Mouse (Mus musculus) heart, embryonic 13.5 days (tissue): Measurements from ENCODE around the gene Farp1. TPM values are rescaled to one million over a fixed set of nuclear protein-coding genes. Genes with fewer than 3 reads are reported as not detected.

Source experiments
- ATAC-seq: fragments of 200-750 bp; cut with Nextera tagmentation; 2 replicates; pipeline ENCODE4 v1.8.0; 2017; ENCODE audit warnings: moderate TSS enrichment; ENCODE audit not compliant: insufficient number of reproducible peaks, low FRiP score, low TSS enrichment; ENCODE audit errors: extremely low read depth
- H3K27ac ChIP-seq: fragments of 300-500 bp; sonication (generic); replicated peaks from 2 replicates; pipeline ENCODE4 v1.5.1; 2015; ENCODE audit warnings: moderate library complexity, mild to moderate bottlenecking, inconsistent platforms
- H3K27me3 ChIP-seq: fragments of 300-500 bp; sonication (generic); replicated peaks from 2 replicates; pipeline ENCODE4 v1.6.1; 2015; ENCODE audit warnings: mild to moderate bottlenecking, inconsistent platforms
- H3K36me3 ChIP-seq: fragments of 300-500 bp; sonication (generic); 2 replicates; pipeline ENCODE4 v1.6.1; 2015; ENCODE audit warnings: mild to moderate bottlenecking, inconsistent platforms
- H3K4me1 ChIP-seq: fragments of 300-500 bp; sonication (generic); 2 replicates; pipeline ENCODE4 v1.6.1; 2015; ENCODE audit warnings: inconsistent platforms
- H3K4me2 ChIP-seq: fragments of 300-500 bp; sonication (generic); 2 replicates; pipeline ENCODE4 v1.6.1; 2015; ENCODE audit warnings: inconsistent platforms, mild to moderate bottlenecking, moderate library complexity
- H3K4me3 ChIP-seq: fragments of 300-500 bp; sonication (generic); 2 replicates; pipeline ENCODE4 v1.5.1; 2015; ENCODE audit warnings: moderate library complexity, mild to moderate bottlenecking, inconsistent platforms
- H3K9ac ChIP-seq: fragments of 300-500 bp; sonication (generic); 2 replicates; pipeline ENCODE4 v1.6.1; 2015; ENCODE audit warnings: inconsistent platforms, mild to moderate bottlenecking, moderate library complexity
- H3K9me3 ChIP-seq: fragments of 300-500 bp; sonication (generic); 2 replicates; pipeline ENCODE4 v1.6.1; 2016; ENCODE audit warnings: inconsistent platforms
- WGBS: fragments of 180-500 bp; shearing (Covaris S2); methylation state at CpG from one replicate; pipeline ENCODE4 v1.1.7; 2015; ENCODE audit warnings: mixed read lengths; 5-methylcytosine and 5-hydroxymethylcytosine counted together
- polyA plus RNA-seq: library from polyadenylated mRNA; unstranded; fragments of >200 nt; fragmentation: Nextera tagmentation; extraction: Ambion mirVana; gene quantifications from 2 replicates; pipeline ENCODE4 v1.2.1, GENCODE M21; 2015

Gene Farp1
- polyA plus RNA-seq, 1 experiment from 2014 or later = 17.6 TPM

- Histone ChIP-seq H3K27ac (no peak overlapping the region), H3K9me3 (no peaks in the 10 kb centered on the region), H3K4me2 (no peak overlapping the region), H3K27me3 (no peaks in the 10 kb centered on the region), H3K4me3 (no peak overlapping the region), H3K9ac (no peak overlapping the region; the same call in 1 of the 2 replicates), H3K4me1 (peaks cover 67% of the 10 kb centered on the region), H3K36me3 (no peaks in the 10 kb centered on the region)
- 60% methylated on average over 9 of the region's 9 CpGs for WGBS
- no peak for ATAC-seq
Observed at GRCm38 (mm10) chr14:121170321-121170720, 135.3 kb downstream of the Farp1 start.

GRCm38 (mm10) chr14:121172065-121173036 is 137.4 kb downstream of the Farp1 start:
- H3K4me1 ChIP-seq = peaks cover 58% of the 10 kb centered on the region
- H3K36me3 ChIP-seq = no peaks in the 10 kb centered on the region; the same call in 1 of the 2 replicates
- H3K4me3 ChIP-seq = no peak overlapping the region
- WGBS = 73% methylated on average over 19 of the region's 19 CpGs
- no peaks in the 10 kb centered on the region for H3K9me3 ChIP-seq
- H3K4me2 ChIP-seq = no peak overlapping the region
- no peak overlapping the region for H3K9ac ChIP-seq
- 0 out of 2 replicates have a peak overlapping the region, but pooled peaks have one; percentile 8 for H3K27ac ChIP-seq
- ATAC-seq = no peak
- H3K27me3 ChIP-seq = no peaks in the 10 kb centered on the region

- Histone ChIP-seq H3K9me3 (no peaks in the 10 kb centered on the region), H3K4me3 (no peak overlapping the region), H3K9ac (no peak overlapping the region), H3K36me3 (no peaks in the 10 kb centered on the region; the same call in none of the 2 replicates), H3K4me1 (peaks cover 50% of the 10 kb centered on the region), H3K27me3 (no peaks in the 10 kb centered on the region), H3K27ac (no peak overlapping the region), H3K4me2 (no peak overlapping the region)
- 66% methylated on average over 9 of the region's 9 CpGs for WGBS
- ATAC-seq = 0 out of 2 replicates have a peak, but pooled peaks have one; percentile 17
Observed at GRCm38 (mm10) chr14:121175385-121175784, 140.4 kb downstream of the Farp1 start.

- 56% methylated on average over 4 of the region's 4 CpGs for WGBS
- Histone ChIP-seq H3K4me1 (peaks cover 45% of the 10 kb centered on the region), H3K9me3 (no peaks in the 10 kb centered on the region), H3K27ac (no peak overlapping the region), H3K36me3 (no peaks in the 10 kb centered on the region; the same call in none of the 2 replicates), H3K27me3 (no peaks in the 10 kb centered on the region), H3K4me3 (no peak overlapping the region), H3K9ac (no peak overlapping the region), H3K4me2 (no peak overlapping the region)
- ATAC-seq = no peak
Observed at GRCm38 (mm10) chr14:121175861-121176260, 140.9 kb downstream of the Farp1 start.

GRCm38 (mm10) chr14:121177907-121178306 is 142.9 kb downstream of the Farp1 start:
- no peaks in the 10 kb centered on the region; the same call in none of the 2 replicates for H3K36me3 ChIP-seq
- no peaks in the 10 kb centered on the region for H3K9me3 ChIP-seq
- WGBS = 79% methylated on average over 6 of the region's 6 CpGs
- H3K27ac ChIP-seq = no peak overlapping the region
- no peaks in the 10 kb centered on the region for H3K27me3 ChIP-seq
- peaks cover 27% of the 10 kb centered on the region for H3K4me1 ChIP-seq
- no peak overlapping the region for H3K4me3 ChIP-seq
- ATAC-seq = no peak
- H3K9ac ChIP-seq = no peak overlapping the region
- H3K4me2 ChIP-seq = no peak overlapping the region

- WGBS = 79% methylated on average over 9 of the region's 9 CpGs
- peaks cover 3% of the 10 kb centered on the region for H3K36me3 ChIP-seq
- no peaks in the 10 kb centered on the region for H3K9me3 ChIP-seq
- no peaks in the 10 kb centered on the region for H3K27me3 ChIP-seq
- no peak overlapping the region for H3K27ac ChIP-seq
- peaks cover 9% of the 10 kb centered on the region for H3K4me1 ChIP-seq
- H3K4me2 ChIP-seq = no peak overlapping the region
- H3K9ac ChIP-seq = no peak overlapping the region
- H3K4me3 ChIP-seq = no peak overlapping the region
- no peak for ATAC-seq
Observed at GRCm38 (mm10) chr14:121180611-121181010, 145.6 kb downstream of the Farp1 start.

GRCm38 (mm10) chr14:121181798-121182197 is 146.8 kb downstream of the Farp1 start:
- H3K9ac ChIP-seq = no peak overlapping the region
- no peaks in the 10 kb centered on the region for H3K9me3 ChIP-seq
- H3K4me2 ChIP-seq = no peak overlapping the region
- peaks cover 6% of the 10 kb centered on the region for H3K36me3 ChIP-seq
- H3K27ac ChIP-seq = no peak overlapping the region
- WGBS = 77% methylated on average over 4 of the region's 4 CpGs
- no peak overlapping the region for H3K4me3 ChIP-seq
- H3K27me3 ChIP-seq = no peaks in the 10 kb centered on the region
- ATAC-seq = no peak
- H3K4me1 ChIP-seq = no peaks in the 10 kb centered on the region; the same call in 1 of the 2 replicates

GRCm38 (mm10) chr14:121182967-121183366 is 148.0 kb downstream of the Farp1 start:
- Histone ChIP-seq H3K9me3 (no peaks in the 10 kb centered on the region), H3K4me2 (no peak overlapping the region), H3K4me3 (no peak overlapping the region), H3K36me3 (peaks cover 13% of the 10 kb centered on the region; the same call in 1 of the 2 replicates), H3K27me3 (no peaks in the 10 kb centered on the region), H3K27ac (no peak overlapping the region), H3K4me1 (no peaks in the 10 kb centered on the region; the same call in 1 of the 2 replicates), H3K9ac (no peak overlapping the region)
- no peak for ATAC-seq
- WGBS = 75% methylated on average over 8 of the region's 8 CpGs

- Histone ChIP-seq H3K36me3 (0 out of 2 replicates have a peak, but pooled peaks cover 13% of the 10 kb centered on the region), H3K4me1 (peaks cover 2% of the 10 kb centered on the region; the same call in 1 of the 2 replicates), H3K9me3 (no peaks in the 10 kb centered on the region), H3K4me2 (no peak overlapping the region), H3K27ac (no peak overlapping the region), H3K9ac (no peak overlapping the region), H3K27me3 (no peaks in the 10 kb centered on the region), H3K4me3 (no peak overlapping the region)
- 82% methylated on average over 8 of the region's 8 CpGs for WGBS
- ATAC-seq = no peak
Observed at GRCm38 (mm10) chr14:121183414-121184130, 148.6 kb downstream of the Farp1 start.

- peaks cover 3% of the 10 kb centered on the region; the same call in 1 of the 2 replicates for H3K4me1 ChIP-seq
- no peak for ATAC-seq
- no peak overlapping the region for H3K27ac ChIP-seq
- H3K4me2 ChIP-seq = no peak overlapping the region
- H3K4me3 ChIP-seq = no peak overlapping the region
- H3K36me3 ChIP-seq = 0 out of 2 replicates have a peak, but pooled peaks cover 13% of the 10 kb centered on the region
- no peaks in the 10 kb centered on the region for H3K9me3 ChIP-seq
- H3K27me3 ChIP-seq = no peaks in the 10 kb centered on the region
- no peak overlapping the region for H3K9ac ChIP-seq
- 87% methylated on average over 8 of the region's 8 CpGs for WGBS
Observed at GRCm38 (mm10) chr14:121184351-121184750, 149.4 kb downstream of the Farp1 start.

GRCm38 (mm10) chr14:121186402-121186894 is 151.4 kb downstream of the Farp1 start:
- 0 out of 2 replicates have a peak, but pooled peaks cover 13% of the 10 kb centered on the region for H3K36me3 ChIP-seq
- 74% methylated on average over 8 of the region's 8 CpGs for WGBS

More at GRCm38 (mm10) chr14:121186402-121186894, 151.4 kb downstream of the Farp1 start:
- Histone ChIP-seq H3K4me2 (no peak overlapping the region), H3K4me3 (no peak overlapping the region), H3K27me3 (no peaks in the 10 kb centered on the region), H3K9me3 (no peaks in the 10 kb centered on the region), H3K27ac (no peak overlapping the region), H3K9ac (no peak overlapping the region), H3K4me1 (peaks cover 20% of the 10 kb centered on the region)
- ATAC-seq = no peak
